Mouse (Mus musculus) liver, embryonic 13.5 days (tissue): ENCODE results near the gene Elmo2. TPM values are rescaled to one million over a fixed set of nuclear protein-coding genes. Genes with fewer than 3 reads are reported as not detected.

Experiments
- ATAC-seq: fragments of 200-750 bp; cut with Nextera tagmentation; 2 replicates; pipeline ENCODE4 v1.8.0; 2017; ENCODE audit warnings: low read depth, mild to moderate bottlenecking, moderate number of reproducible peaks, moderate library complexity
- DNase-seq: peaks from one replicate; pipeline ENCODE4 v3.0.0; 2022
- H3K27ac ChIP-seq: fragments of 300-500 bp; sonication (generic); 2 replicates; pipeline ENCODE4 v1.5.1; 2015; ENCODE audit warnings: moderate library complexity, mild to moderate bottlenecking, inconsistent platforms
- H3K27me3 ChIP-seq: fragments of 300-500 bp; sonication (generic); 2 replicates; pipeline ENCODE4 v1.6.1; 2015; ENCODE audit warnings: mild to moderate bottlenecking, inconsistent platforms
- H3K36me3 ChIP-seq: fragments of 300-500 bp; sonication (generic); 2 replicates; pipeline ENCODE4 v1.6.1; 2015; ENCODE audit warnings: mild to moderate bottlenecking, inconsistent platforms
- H3K4me1 ChIP-seq: fragments of 300-500 bp; sonication (generic); replicated peaks from 2 replicates; pipeline ENCODE4 v1.6.1; 2015; ENCODE audit warnings: inconsistent platforms
- H3K4me2 ChIP-seq: fragments of 300-500 bp; sonication (generic); 2 replicates; pipeline ENCODE4 v1.6.1; 2015; ENCODE audit warnings: inconsistent platforms, mild to moderate bottlenecking, moderate library complexity
- H3K4me3 ChIP-seq: fragments of 300-500 bp; sonication (generic); replicated peaks from 2 replicates; pipeline ENCODE4 v1.5.1; 2015; ENCODE audit warnings: mild to moderate bottlenecking, inconsistent platforms
- H3K9ac ChIP-seq: fragments of 300-500 bp; sonication (generic); 2 replicates; pipeline ENCODE4 v1.6.1; 2015; ENCODE audit warnings: mild to moderate bottlenecking, inconsistent platforms
- H3K9me3 ChIP-seq: fragments of 300-500 bp; sonication (generic); replicated peaks from 2 replicates; pipeline ENCODE4 v1.6.1; 2016; ENCODE audit warnings: inconsistent platforms
- WGBS: fragments of 180-500 bp; shearing (Covaris S2); methylation state at CpG from one replicate; pipeline ENCODE4 v1.1.7; 2015; ENCODE audit not compliant: insufficient replicate concordance; 5-methylcytosine and 5-hydroxymethylcytosine counted together
- polyA plus RNA-seq: library from polyadenylated mRNA; unstranded; fragments of >200 nt; fragmentation: Nextera tagmentation; extraction: Ambion mirVana; gene quantifications from 2 replicates; pipeline ENCODE4 v1.2.1, GENCODE M21; 2015

Gene Elmo2
- polyA plus RNA-seq, 1 experiment from 2014 or later = 14.2 TPM

DNA sequence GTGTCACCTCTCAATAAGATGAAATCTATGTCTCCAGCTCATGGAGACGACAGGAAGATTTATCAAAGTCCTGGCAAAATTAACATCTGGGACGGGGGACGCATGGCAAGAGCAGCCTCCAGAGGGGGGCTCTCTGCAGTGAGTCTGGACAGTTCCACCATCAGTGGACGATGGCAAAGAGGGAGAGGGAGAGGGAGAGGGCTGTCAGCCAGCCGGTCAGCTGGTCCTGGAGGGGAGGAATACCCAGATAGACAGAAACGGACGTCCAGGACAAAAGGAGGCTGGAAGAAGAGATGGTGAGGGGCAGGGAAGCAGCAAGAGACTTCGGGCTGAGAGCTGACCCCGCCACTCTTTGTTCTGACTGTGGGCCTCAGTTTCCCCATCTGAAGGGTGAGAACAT is 73.5 kb downstream of the Elmo2 start:
- no peaks in the 10 kb centered on the region for H3K36me3 ChIP-seq
- H3K4me2 ChIP-seq = no peak overlapping the region
- H3K9ac ChIP-seq = no peak overlapping the region
- no peak overlapping the region for H3K4me3 ChIP-seq
- H3K27ac ChIP-seq = no peak overlapping the region
- H3K27me3 ChIP-seq = peaks cover 52% of the 10 kb centered on the region
- ATAC-seq = no peak
- 50% methylated on average over 9 of the region's 9 CpGs for WGBS
- no peak for DNase-seq
- H3K9me3 ChIP-seq = no peaks in the 10 kb centered on the region
- no peaks in the 10 kb centered on the region for H3K4me1 ChIP-seq

DNA sequence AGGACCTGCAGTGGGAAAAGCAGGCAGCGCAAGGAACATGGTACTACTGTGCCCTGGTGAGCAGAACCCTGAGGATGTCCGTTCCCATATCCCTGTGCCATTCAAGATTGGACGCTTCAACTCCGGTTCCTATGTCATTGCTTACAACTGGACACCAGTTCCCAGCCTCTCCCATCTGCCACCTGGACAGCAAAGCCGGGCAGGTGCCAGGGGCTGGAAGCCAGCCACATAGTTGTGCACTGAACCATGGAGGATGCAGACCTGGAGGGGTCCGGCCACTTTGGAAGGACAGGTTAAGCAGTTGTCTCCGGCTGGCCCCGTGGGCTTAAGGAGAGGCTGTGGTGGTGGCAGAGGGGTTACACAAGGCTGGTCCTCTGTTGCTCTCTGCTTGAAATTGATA is 73.9 kb downstream of the Elmo2 start:
- DNase-seq (no peak), ATAC-seq (no peak)
- no peaks in the 10 kb centered on the region for H3K9me3 ChIP-seq
- no peak overlapping the region for H3K4me3 ChIP-seq
- no peak overlapping the region for H3K9ac ChIP-seq
- H3K27me3 ChIP-seq = peaks cover 54% of the 10 kb centered on the region
- H3K4me2 ChIP-seq = no peak overlapping the region
- H3K4me1 ChIP-seq = no peaks in the 10 kb centered on the region
- H3K36me3 ChIP-seq = no peaks in the 10 kb centered on the region
- 65% methylated on average over 8 of the region's 8 CpGs for WGBS
- H3K27ac ChIP-seq = no peak overlapping the region

DNA sequence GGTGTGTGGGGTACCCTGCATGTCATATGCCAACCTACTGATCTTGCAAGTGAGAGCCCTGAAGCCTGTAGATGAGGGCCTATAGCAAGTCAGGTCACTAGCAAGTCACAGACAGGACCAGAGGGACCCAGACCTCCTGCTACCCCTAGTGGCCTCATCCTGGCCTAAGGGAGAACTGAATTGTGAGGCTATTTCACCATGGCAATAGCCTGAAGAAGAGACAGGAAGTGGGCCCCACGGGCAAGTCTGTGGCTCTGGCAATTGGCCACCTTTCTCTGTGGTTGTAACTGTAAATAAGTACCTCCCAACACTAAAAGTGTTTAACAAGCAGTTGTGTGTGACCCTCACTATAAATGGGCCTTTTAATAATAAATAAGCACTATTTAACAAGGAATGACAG is 75.4 kb downstream of the Elmo2 start:
- Histone ChIP-seq H3K9me3 (no peaks in the 10 kb centered on the region), H3K27ac (no peak overlapping the region), H3K36me3 (no peaks in the 10 kb centered on the region), H3K4me3 (no peak overlapping the region), H3K9ac (no peak overlapping the region), H3K4me1 (no peaks in the 10 kb centered on the region), H3K27me3 (peaks cover 57% of the 10 kb centered on the region), H3K4me2 (no peak overlapping the region)
- WGBS = 19% methylated on average over 1 of the region's 1 CpGs
- DNase-seq (no peak), ATAC-seq (no peak)

DNA sequence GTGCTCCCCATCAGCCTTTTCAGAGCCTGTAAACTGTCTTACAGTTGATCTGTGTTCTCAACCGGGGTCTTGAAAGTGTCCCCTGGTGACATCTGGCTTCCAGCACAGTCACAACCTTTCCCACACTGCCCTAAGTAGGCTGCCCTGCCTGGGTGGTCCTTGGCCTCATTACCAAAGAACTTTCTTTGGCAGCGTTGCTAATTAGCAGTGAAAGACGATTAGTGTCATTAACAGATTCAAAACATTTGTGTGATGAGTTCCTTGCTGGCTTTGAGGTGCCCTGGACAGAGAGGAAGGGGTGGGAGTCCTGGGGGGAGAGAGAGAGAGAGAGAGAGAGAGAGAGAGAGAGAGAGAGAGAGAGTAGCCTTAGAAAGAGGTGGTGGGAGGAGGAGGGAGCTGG is 77.3 kb downstream of the Elmo2 start:
- Histone ChIP-seq H3K4me2 (no peak overlapping the region), H3K36me3 (no peaks in the 10 kb centered on the region), H3K27ac (no peak overlapping the region), H3K27me3 (peaks cover 55% of the 10 kb centered on the region), H3K9ac (no peak overlapping the region), H3K4me1 (no peaks in the 10 kb centered on the region), H3K4me3 (no peak overlapping the region), H3K9me3 (no peaks in the 10 kb centered on the region)
- DNase-seq (no peak), ATAC-seq (no peak)
- 26% methylated on average over 3 of the region's 3 CpGs for WGBS

DNA sequence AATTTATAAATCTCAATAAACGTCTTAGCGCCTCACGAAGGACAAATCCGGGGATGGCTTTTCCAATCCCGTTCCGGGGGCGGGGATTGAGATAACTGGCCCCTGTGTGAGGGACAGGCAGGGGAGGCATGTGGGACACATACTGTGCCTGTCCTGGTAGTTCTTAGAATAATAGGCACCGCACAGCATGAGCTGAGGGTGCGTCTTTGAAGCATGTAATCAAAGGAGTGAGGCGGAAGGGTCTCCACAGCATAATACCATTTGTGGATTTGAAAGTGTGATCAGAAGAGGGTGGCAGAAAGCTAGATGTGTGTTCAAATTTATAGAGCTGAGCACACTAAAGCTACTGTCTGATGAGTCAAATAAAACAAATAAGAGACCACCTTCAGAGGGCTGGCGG is 79.9 kb downstream of the Elmo2 start:
- no peak overlapping the region for H3K27ac ChIP-seq
- ATAC-seq (no peak), DNase-seq (no peak)
- no peaks in the 10 kb centered on the region for H3K36me3 ChIP-seq
- H3K4me1 ChIP-seq = no peaks in the 10 kb centered on the region
- WGBS = 22% methylated on average over 11 of the region's 11 CpGs
- peaks cover 61% of the 10 kb centered on the region for H3K27me3 ChIP-seq
- no peak overlapping the region for H3K4me3 ChIP-seq
- no peak overlapping the region for H3K4me2 ChIP-seq
- no peaks in the 10 kb centered on the region for H3K9me3 ChIP-seq
- no peak overlapping the region for H3K9ac ChIP-seq

DNA sequence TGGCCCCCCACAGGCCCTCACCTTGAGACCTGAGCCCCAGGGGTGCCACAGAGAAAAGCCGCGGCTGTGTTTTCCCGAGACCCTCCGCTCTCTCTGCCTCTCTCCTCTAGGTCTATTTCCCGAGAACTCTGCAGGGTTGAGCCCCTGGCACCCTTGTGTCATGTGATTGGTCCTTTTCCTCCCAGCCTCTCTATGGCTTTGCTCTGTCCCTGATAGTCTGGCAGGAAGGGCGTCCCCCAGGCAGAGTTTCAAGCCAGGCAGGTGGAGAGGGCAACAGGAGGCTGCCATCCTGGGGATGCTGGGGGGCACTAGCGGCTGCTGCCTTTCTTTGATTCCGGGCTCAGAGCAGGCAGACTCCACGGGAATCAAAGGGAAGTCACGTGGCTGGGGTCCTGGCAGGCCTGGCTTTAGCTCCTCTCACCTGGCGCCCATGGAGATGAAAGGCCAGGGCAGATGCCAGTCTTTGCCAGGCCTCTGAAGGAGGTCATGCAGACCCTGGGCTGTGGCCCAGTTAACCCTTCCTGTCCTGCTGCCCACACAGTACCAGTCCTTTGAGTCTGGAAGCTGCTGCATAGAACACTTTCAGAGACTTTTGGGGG is 83.1 kb downstream of the Elmo2 start:
- 13% methylated on average over 11 of the region's 11 CpGs for WGBS
- Histone ChIP-seq H3K9me3 (no peaks in the 10 kb centered on the region), H3K27me3 (peaks cover 92% of the 10 kb centered on the region), H3K27ac (no peak overlapping the region), H3K4me2 (no peak overlapping the region), H3K4me1 (no peaks in the 10 kb centered on the region), H3K9ac (no peak overlapping the region), H3K36me3 (no peaks in the 10 kb centered on the region), H3K4me3 (no peak overlapping the region)
- no peak for DNase-seq
- no peak for ATAC-seq

DNA sequence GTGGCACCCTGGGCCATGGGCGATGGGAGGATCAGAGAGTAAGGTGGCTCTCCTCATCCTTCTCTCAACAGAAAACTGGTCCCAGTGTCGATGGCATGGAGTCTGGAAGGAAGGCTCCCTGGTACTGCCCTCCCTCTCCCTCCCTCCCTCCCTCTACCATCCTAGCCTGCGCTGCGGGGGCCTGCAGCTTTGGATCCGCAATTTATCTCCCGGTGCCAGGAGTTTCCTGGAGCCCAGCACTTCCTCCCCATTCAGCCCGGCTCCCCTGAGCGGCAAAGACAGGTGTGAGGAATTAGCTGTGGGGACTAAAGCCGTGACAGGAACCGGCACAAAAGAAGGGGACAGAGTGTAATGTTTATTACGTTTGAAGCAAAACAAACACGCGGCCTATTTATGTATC is 83.7 kb downstream of the Elmo2 start:
- no peak overlapping the region for H3K4me3 ChIP-seq
- H3K4me2 ChIP-seq = no peak overlapping the region
- WGBS = 4% methylated on average over 13 of the region's 13 CpGs
- H3K27me3 ChIP-seq = peaks cover 94% of the 10 kb centered on the region
- H3K4me1 ChIP-seq = no peaks in the 10 kb centered on the region
- no peaks in the 10 kb centered on the region for H3K36me3 ChIP-seq
- ATAC-seq (no peak), DNase-seq (no peak)
- H3K27ac ChIP-seq = no peak overlapping the region
- no peaks in the 10 kb centered on the region for H3K9me3 ChIP-seq
- no peak overlapping the region for H3K9ac ChIP-seq

DNA sequence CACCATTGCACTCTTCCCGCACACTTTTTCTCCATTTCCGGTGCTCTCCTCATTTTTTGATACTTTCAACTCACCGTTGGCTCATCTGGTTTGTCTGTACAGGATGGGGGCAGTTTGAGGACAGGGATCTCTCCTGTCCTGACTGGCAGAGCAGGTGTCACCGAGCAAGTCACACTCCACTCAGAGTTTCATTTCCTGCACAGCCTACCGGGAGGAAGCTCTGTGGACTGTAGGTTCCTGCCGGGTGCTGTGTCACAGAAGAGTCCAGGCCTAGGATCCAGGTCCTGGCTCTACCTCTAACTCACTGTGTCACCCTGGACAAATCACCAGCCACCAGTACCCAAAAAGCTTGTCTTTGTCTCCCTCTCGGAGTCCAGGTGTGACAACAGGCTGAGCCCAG is 84.5 kb downstream of the Elmo2 start:
- peaks cover 92% of the 10 kb centered on the region for H3K27me3 ChIP-seq
- H3K9ac ChIP-seq = no peak overlapping the region
- WGBS = 22% methylated on average over 7 of the region's 7 CpGs

DNA sequence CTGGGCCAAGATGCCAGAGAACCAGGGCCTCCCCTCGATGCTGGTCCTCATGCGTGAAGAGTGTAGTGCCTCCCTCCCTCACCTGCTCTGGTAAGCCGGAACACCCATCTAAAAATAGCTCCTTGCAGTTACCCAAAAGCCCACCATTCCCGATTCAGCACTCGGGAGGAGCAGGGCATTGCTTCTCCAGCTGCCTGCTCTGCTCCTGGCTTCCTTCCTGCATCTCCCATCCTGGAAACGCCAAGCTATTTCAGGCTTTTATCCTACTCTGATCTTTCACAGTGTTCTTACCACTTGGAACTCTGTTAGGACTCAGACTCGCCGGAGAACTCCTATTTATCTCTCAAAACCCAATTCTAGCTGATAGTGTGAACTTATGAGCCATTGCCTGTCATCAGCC is 85.9 kb downstream of the Elmo2 start:
- no peak overlapping the region for H3K4me2 ChIP-seq
- H3K4me3 ChIP-seq = no peak overlapping the region
- DNase-seq (no peak), ATAC-seq (no peak)
- no peak overlapping the region for H3K9ac ChIP-seq
- no peaks in the 10 kb centered on the region for H3K4me1 ChIP-seq
- peaks cover 95% of the 10 kb centered on the region for H3K27me3 ChIP-seq
- 17% methylated on average over 8 of the region's 8 CpGs for WGBS
- no peak overlapping the region for H3K27ac ChIP-seq
- H3K36me3 ChIP-seq = no peaks in the 10 kb centered on the region
- no peaks in the 10 kb centered on the region for H3K9me3 ChIP-seq

More for the DNA sequence above, 84.5 kb downstream of the Elmo2 start:
- Histone ChIP-seq H3K4me2 (no peak overlapping the region), H3K36me3 (no peaks in the 10 kb centered on the region), H3K9me3 (no peaks in the 10 kb centered on the region), H3K27ac (no peak overlapping the region), H3K4me1 (no peaks in the 10 kb centered on the region), H3K4me3 (no peak overlapping the region)
- DNase-seq = no peak
- ATAC-seq = no peak

DNA sequence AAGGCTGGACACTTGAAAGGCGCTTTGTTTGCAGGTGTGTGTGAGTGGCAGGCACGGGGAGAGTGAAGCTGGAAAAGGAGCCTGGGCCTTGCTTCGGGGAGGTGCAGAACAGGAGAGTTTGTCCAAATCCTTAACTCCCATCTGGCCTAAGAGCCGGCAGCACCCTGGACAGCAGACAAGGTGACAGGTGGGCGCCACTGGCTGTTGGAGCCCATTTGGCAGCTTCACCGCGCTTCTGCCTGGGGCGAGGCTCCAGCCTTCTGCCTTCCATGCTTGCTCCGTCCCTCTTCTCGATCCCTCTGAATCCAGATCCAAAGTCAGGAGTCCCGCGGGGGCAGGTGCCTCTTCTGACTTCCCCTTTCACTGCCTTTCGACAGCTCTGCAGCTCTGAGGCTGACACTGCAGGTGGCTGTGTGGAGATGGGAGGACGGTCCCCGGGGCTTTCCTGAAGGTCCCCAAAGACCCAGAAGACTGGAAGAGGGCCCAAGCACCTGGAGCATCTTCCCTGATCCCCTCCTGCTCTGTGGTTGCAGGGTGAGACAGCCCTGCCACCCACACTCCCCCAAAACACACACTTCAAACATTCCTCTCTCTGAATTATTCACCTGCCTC is 86.6 kb downstream of the Elmo2 start:
- Histone ChIP-seq H3K27ac (no peak overlapping the region), H3K27me3 (peaks cover 96% of the 10 kb centered on the region), H3K9ac (no peak overlapping the region), H3K4me3 (no peak overlapping the region), H3K4me1 (0 out of 2 replicates have a peak, but pooled peaks cover 5% of the 10 kb centered on the region), H3K4me2 (no peak overlapping the region), H3K9me3 (no peaks in the 10 kb centered on the region), H3K36me3 (no peaks in the 10 kb centered on the region)
- DNase-seq = no peak
- 15% methylated on average over 15 of the region's 15 CpGs for WGBS
- no peak for ATAC-seq

DNA sequence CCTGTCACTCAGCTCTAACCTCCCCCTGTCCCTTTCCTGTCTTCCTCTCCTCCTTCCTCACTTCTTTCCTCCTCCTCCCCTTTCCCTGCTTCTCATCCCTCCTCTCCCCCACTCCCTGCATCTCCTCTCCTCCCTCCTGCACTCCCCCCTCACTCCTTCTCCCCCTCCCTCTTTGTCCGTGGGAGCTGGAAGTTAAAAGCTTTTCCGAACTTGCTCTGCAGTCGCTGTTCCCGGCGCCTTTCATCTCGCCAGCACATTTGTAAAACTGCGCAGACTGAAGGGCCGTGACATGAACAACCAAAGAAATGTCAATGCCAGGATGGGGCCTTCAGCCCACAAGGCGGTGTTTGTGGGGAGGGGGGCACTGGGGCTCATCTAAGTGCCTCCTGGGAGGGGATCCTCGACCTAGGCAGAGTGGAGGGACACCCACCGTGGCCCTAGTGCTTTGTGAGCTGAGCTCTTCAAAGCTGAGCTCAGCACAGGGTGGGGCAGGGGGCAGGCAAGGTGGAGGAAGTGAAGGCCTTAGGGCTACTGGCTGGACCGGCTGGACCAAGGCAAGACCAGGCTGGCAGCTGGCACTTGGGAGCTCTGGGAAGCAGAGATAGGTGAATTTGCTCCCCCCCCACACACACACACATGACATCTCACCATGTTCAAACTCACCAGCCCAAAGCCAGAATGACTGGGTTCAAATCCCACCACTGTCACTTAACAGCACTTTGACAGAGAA is 87.7 kb downstream of the Elmo2 start:
- no peak overlapping the region for H3K9ac ChIP-seq
- 17% methylated on average over 12 of the region's 12 CpGs for WGBS

More for the DNA sequence above, 87.7 kb downstream of the Elmo2 start:
- DNase-seq (no peak), ATAC-seq (no peak)
- Histone ChIP-seq H3K4me3 (no peak overlapping the region), H3K27me3 (peaks cover 98% of the 10 kb centered on the region), H3K4me2 (no peak overlapping the region), H3K27ac (no peak overlapping the region), H3K4me1 (peaks cover 13% of the 10 kb centered on the region; the same call in 1 of the 2 replicates), H3K36me3 (no peaks in the 10 kb centered on the region), H3K9me3 (no peaks in the 10 kb centered on the region)
